Mouse (Mus musculus): ENCODE measurements at regions not wholly inside any gene's neighbourhood (a gene's known extent, or its start where the extent isn't known, plus 50 kb on each side); places are given as distances from the start of the nearest gene placed in this dataset.

DNA sequence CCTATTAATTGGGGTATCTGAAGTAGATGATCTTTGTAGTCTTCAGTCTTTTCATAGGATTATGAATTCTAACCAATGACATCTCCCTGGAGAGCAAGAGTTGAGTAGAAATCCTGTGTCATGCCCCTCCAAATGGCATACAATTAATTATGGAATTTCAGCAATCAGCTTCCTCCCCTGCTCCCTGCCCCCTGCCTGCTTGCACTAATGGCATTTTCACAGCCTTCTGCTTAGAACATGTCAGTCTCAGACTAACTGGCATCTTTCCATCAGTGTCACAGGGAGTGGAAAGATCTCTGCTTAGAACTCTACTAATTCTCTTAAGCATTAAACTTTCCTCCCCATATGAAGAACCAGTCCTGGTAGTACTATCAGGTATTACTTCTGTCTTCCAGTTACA lies 581.8 kb upstream of the Camk1g start:
- no peaks in the 10 kb centered on the region for H3K36me3 ChIP-seq (ENCODE audit: control insufficient read depth, insufficient read depth, low read length)
- no peak overlapping the region for H3K27ac ChIP-seq (replicated peaks; ENCODE audit: low read depth, low read length)
- DNase-seq (ENCODE audit: low spot score): no peak
- no peaks in the 10 kb centered on the region for H3K27me3 ChIP-seq (replicated peaks; ENCODE audit: control insufficient read depth, insufficient read depth, low read length)
- H3K4me1 ChIP-seq (ENCODE audit: control insufficient read depth, insufficient read depth, low read length): no peaks in the 10 kb centered on the region
- no peak for ATAC-seq (ENCODE audit: low read depth)
- H3K4me3 ChIP-seq (ENCODE audit: low read depth, low read length): no peak overlapping the region
- no peak overlapping the region for H3K9ac ChIP-seq (ENCODE audit: low read depth, low read length)
- no peak overlapping the region for H3K4me2 ChIP-seq (ENCODE audit: low read depth, low read length)
- no peaks in the 10 kb centered on the region for H3K9me3 ChIP-seq (ENCODE audit: control insufficient read depth, low read length)

DNA sequence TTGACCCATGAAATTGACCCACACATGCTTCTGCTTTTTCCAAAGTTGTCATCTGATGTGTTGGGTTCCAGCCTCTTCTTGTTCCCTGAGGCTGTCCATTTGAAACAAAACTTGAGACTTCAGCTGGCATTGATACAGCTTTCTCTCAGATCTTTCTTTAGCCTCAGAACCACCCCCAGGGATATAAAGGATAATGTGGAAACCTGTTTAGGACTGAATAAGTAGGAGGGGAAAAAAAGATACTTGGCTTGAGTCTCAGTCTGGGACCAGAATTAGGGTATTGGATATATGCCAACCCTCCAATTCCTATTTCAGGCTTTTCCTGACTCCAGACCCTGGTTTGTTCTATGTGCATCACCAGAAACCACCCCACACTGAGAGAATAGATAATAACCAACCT lies 579.7 kb upstream of the Camk1g start:
- H3K4me2 ChIP-seq (ENCODE audit: low read depth, low read length): no peak overlapping the region
- H3K9me3 ChIP-seq (ENCODE audit: control insufficient read depth, low read length): no peaks in the 10 kb centered on the region
- H3K27ac ChIP-seq (replicated peaks; ENCODE audit: low read depth, low read length): no peak overlapping the region
- no peaks in the 10 kb centered on the region for H3K4me1 ChIP-seq (ENCODE audit: control insufficient read depth, insufficient read depth, low read length)
- no peak overlapping the region for H3K4me3 ChIP-seq (ENCODE audit: low read depth, low read length)
- DNase-seq (ENCODE audit: low spot score): peak; percentile 54
- no peak overlapping the region for H3K9ac ChIP-seq (ENCODE audit: low read depth, low read length)
- H3K36me3 ChIP-seq (ENCODE audit: control insufficient read depth, insufficient read depth, low read length): no peaks in the 10 kb centered on the region
- ATAC-seq (ENCODE audit: low read depth): no peak
- no peaks in the 10 kb centered on the region for H3K27me3 ChIP-seq (replicated peaks; ENCODE audit: control insufficient read depth, insufficient read depth, low read length)

DNA sequence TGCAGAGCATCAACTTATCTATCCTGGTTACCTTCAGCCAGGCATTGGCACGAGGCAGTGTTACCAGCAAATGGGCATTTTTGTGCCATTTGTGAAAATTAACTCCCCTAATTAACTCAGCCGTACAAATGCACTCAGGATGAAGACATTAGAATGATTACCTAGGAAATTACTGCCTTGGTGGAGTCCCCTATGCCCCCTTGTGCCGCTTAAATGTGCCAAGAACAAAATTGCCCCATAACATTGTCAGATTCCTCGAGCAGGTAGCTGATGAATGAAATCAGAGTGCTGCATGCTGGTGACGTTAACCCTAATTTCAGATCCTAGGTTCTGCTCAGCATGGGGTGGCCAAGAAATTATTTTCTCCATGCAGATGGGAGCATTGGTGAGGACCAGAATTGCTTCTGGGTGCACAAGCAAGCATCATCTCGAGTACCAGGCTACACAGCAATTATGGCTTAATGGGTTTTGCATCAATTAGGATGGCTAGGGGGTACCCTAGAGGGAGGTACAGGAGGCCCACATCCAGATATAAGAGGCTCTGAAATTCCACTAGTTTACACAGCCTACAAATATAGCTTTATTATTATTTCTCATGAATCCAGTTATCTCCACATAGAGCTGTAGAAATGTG lies 577.0 kb upstream of the Camk1g start:
- H3K4me3 ChIP-seq (ENCODE audit: low read depth, low read length): no peak overlapping the region
- no peak for ATAC-seq (ENCODE audit: low read depth)
- DNase-seq (ENCODE audit: low spot score): no peak
- 68% methylated on average over 6 of the region's 6 CpGs for WGBS
- no peak overlapping the region for H3K9ac ChIP-seq (ENCODE audit: low read depth, low read length)
- H3K4me2 ChIP-seq (ENCODE audit: low read depth, low read length): no peak overlapping the region
- H3K9me3 ChIP-seq (ENCODE audit: control insufficient read depth, low read length): no peaks in the 10 kb centered on the region
- H3K27ac ChIP-seq (replicated peaks; ENCODE audit: low read depth, low read length): no peak overlapping the region
- H3K4me1 ChIP-seq (ENCODE audit: control insufficient read depth, insufficient read depth, low read length): no peaks in the 10 kb centered on the region
- no peaks in the 10 kb centered on the region for H3K27me3 ChIP-seq (replicated peaks; ENCODE audit: control insufficient read depth, insufficient read depth, low read length)
- no peaks in the 10 kb centered on the region for H3K36me3 ChIP-seq (ENCODE audit: control insufficient read depth, insufficient read depth, low read length)

DNA sequence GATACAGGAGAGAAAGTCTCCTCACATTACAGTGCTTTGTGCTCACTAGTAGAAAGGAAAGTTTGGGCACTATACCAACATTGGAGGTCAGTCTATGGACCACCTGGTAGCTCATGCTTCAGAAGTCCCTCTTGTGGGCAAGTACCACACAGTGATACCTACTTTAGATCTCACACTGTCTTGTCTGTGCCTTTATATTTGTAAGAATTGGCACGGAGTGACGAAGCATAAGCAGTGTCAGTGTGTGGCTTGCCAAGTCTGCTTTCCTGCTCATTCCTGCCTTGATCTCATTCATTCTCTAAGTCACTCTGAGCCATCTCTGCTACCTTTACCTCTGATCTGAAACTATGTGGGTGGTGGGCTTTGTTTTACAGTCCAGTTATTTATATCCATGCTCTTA lies 565.9 kb upstream of the Camk1g start:
- Histone ChIP-seq H3K4me2 (ENCODE audit: low read depth, low read length) (no peak overlapping the region), H3K36me3 (ENCODE audit: control insufficient read depth, insufficient read depth, low read length) (no peaks in the 10 kb centered on the region), H3K9me3 (ENCODE audit: control insufficient read depth, low read length) (no peaks in the 10 kb centered on the region), H3K27ac (replicated peaks; ENCODE audit: low read depth, low read length) (no peak overlapping the region), H3K27me3 (replicated peaks; ENCODE audit: control insufficient read depth, insufficient read depth, low read length) (no peaks in the 10 kb centered on the region), H3K9ac (ENCODE audit: low read depth, low read length) (no peak overlapping the region), H3K4me3 (ENCODE audit: low read depth, low read length) (no peak overlapping the region), H3K4me1 (ENCODE audit: control insufficient read depth, insufficient read depth, low read length) (no peaks in the 10 kb centered on the region)
- 81% methylated on average over 2 of the region's 2 CpGs for WGBS
- no peak for DNase-seq (ENCODE audit: low spot score)
- ATAC-seq (ENCODE audit: low read depth): no peak

DNA sequence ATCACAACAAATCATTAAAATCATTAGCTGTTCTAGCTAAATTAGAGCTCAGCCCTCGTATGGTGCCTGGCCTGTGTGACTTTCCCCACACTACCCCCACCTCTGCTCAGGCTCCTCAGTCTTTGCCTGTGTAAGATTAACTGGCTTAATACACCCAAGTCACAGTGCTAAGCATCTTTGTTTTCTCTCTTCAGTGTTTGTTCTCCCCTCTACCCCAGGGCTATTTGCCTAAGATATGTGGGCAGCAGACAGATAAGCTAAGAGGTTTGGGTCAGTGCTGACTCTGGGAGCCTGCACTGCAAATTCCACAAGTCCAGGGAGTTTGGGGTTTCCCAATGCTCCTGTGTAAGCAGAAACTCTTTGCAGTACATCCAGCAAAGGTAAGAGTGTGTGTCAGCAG lies 564.2 kb upstream of the Camk1g start:
- H3K4me2 ChIP-seq (ENCODE audit: low read depth, low read length): no peak overlapping the region
- H3K9me3 ChIP-seq (ENCODE audit: control insufficient read depth, low read length): no peaks in the 10 kb centered on the region
- no peak overlapping the region for H3K4me3 ChIP-seq (ENCODE audit: low read depth, low read length)
- no peak overlapping the region for H3K27ac ChIP-seq (replicated peaks; ENCODE audit: low read depth, low read length)
- no peaks in the 10 kb centered on the region for H3K27me3 ChIP-seq (replicated peaks; ENCODE audit: control insufficient read depth, insufficient read depth, low read length)
- WGBS: 41% methylated on average over 1 of the region's 1 CpGs
- no peaks in the 10 kb centered on the region for H3K4me1 ChIP-seq (ENCODE audit: control insufficient read depth, insufficient read depth, low read length)
- no peaks in the 10 kb centered on the region for H3K36me3 ChIP-seq (ENCODE audit: control insufficient read depth, insufficient read depth, low read length)
- no peak overlapping the region for H3K9ac ChIP-seq (ENCODE audit: low read depth, low read length)
- DNase-seq (ENCODE audit: low spot score) (no peak), ATAC-seq (ENCODE audit: low read depth) (no peak)

DNA sequence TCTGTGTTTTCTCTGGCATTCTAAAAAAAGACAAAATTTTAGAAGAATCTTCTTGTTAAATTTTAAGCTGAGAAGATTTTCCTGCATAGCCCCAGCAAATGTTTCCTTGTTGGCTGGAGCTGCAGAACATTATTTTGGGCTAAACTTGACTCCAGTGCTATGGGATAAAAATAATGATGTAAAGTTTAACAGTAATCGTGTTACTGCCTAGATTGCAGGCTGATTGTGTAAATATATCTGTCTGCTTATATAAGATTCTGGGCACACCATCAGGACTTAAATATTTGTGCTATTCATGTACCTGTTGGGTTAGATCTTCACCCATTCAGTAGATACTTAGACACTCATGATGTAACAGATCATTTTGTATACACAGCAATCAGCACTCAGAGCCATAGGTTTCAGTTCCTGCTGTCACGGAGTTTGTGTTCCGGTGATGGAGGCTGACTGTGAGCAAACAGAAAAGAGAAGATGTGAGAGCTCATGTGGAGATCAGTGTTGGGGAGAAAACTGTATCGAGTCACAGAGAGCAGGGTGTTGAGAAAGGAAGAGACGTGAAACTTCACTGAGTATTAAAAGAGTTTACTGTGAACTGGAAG lies 561.1 kb upstream of the Camk1g start:
- ATAC-seq (ENCODE audit: low read depth) (no peak), DNase-seq (ENCODE audit: low spot score) (no peak)
- Histone ChIP-seq H3K27me3 (replicated peaks; ENCODE audit: control insufficient read depth, insufficient read depth, low read length) (no peaks in the 10 kb centered on the region), H3K9ac (ENCODE audit: low read depth, low read length) (no peak overlapping the region), H3K4me1 (ENCODE audit: control insufficient read depth, insufficient read depth, low read length) (no peaks in the 10 kb centered on the region), H3K4me2 (ENCODE audit: low read depth, low read length) (no peak overlapping the region), H3K36me3 (ENCODE audit: control insufficient read depth, insufficient read depth, low read length) (no peaks in the 10 kb centered on the region), H3K27ac (replicated peaks; ENCODE audit: low read depth, low read length) (no peak overlapping the region), H3K9me3 (ENCODE audit: control insufficient read depth, low read length) (no peaks in the 10 kb centered on the region), H3K4me3 (ENCODE audit: low read depth, low read length) (no peak overlapping the region)
- WGBS: 73% methylated on average over 5 of the region's 5 CpGs

DNA sequence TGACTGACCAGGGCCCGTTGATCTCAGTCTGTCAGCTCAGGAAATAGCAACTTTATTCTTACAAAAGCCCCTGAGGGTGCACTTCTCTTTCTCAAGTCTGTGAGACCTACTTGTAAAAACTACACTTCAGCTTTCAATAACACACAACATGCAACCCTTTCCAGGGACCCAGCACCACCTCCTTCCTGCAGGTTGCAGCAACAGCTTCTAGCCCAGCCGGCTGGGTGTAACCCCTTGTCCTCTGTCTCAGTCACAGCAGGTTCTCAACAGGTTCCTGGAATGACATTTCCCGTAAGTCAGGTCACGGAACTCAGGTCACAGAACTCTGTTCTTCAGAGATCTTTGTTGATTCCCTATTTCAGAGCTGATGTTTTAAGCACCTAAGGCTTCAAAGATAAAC lies 558.5 kb upstream of the Camk1g start:
- Histone ChIP-seq H3K4me1 (ENCODE audit: control insufficient read depth, insufficient read depth, low read length) (no peaks in the 10 kb centered on the region), H3K4me3 (ENCODE audit: low read depth, low read length) (no peak overlapping the region), H3K27me3 (replicated peaks; ENCODE audit: control insufficient read depth, insufficient read depth, low read length) (no peaks in the 10 kb centered on the region), H3K9me3 (ENCODE audit: control insufficient read depth, low read length) (no peaks in the 10 kb centered on the region), H3K4me2 (ENCODE audit: low read depth, low read length) (no peak overlapping the region), H3K9ac (ENCODE audit: low read depth, low read length) (no peak overlapping the region), H3K27ac (replicated peaks; ENCODE audit: low read depth, low read length) (no peak overlapping the region), H3K36me3 (ENCODE audit: control insufficient read depth, insufficient read depth, low read length) (no peaks in the 10 kb centered on the region)
- DNase-seq (ENCODE audit: low spot score): no peak
- 57% methylated on average over 4 of the region's 4 CpGs for WGBS
- no peak for ATAC-seq (ENCODE audit: low read depth)

DNA sequence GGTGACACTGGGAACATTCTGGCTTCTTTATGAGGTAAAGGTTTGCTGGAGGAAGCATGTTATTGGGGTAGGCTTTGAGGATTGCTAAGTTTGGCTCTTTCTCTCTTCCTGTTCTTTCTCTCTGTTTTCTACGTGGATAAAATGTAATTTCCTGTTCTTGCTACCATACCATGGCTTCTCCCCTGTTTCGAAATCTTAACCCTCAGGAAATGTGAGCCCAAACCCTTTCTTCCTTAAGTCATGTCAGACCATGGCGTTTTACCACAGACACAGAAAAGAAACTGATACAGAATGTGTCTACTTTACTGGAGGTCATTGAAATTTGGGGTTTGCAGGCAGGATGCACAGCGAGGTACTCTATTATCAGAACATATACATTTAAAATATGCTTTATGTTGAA lies 552.7 kb upstream of the Camk1g start:
- no peak overlapping the region for H3K4me3 ChIP-seq (ENCODE audit: low read depth, low read length)
- no peak overlapping the region for H3K27ac ChIP-seq (replicated peaks; ENCODE audit: low read depth, low read length)
- no peaks in the 10 kb centered on the region for H3K4me1 ChIP-seq (ENCODE audit: control insufficient read depth, insufficient read depth, low read length)
- DNase-seq (ENCODE audit: low spot score) (no peak), ATAC-seq (ENCODE audit: low read depth) (no peak)
- H3K9ac ChIP-seq (ENCODE audit: low read depth, low read length): no peak overlapping the region
- H3K36me3 ChIP-seq (ENCODE audit: control insufficient read depth, insufficient read depth, low read length): no peaks in the 10 kb centered on the region
- 69% methylated on average over 4 of the region's 4 CpGs for WGBS
- no peak overlapping the region for H3K4me2 ChIP-seq (ENCODE audit: low read depth, low read length)
- H3K9me3 ChIP-seq (ENCODE audit: control insufficient read depth, low read length): no peaks in the 10 kb centered on the region
- H3K27me3 ChIP-seq (replicated peaks; ENCODE audit: control insufficient read depth, insufficient read depth, low read length): no peaks in the 10 kb centered on the region

DNA sequence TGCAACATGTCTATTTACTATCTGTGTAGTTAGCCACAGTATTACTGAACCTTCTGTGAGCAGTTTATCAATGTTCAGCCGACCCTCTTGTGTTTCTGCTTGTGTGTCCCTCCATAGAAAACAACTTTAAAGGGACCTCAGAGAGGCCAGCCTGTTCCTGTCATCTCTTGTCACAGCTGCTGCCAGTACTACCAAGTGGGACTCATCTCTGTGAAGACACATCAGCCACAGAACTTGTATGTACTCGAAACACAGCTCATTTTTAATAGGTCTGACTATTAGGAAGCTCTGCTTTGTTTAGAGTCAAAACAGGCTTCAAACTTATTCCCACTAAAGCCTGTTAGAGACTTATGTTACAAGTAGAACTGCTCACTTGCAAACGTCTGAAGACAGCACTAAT lies 549.1 kb upstream of the Camk1g start:
- ATAC-seq (ENCODE audit: low read depth) (no peak), DNase-seq (ENCODE audit: low spot score) (no peak)
- H3K9ac ChIP-seq (ENCODE audit: low read depth, low read length): no peak overlapping the region
- H3K27me3 ChIP-seq (replicated peaks; ENCODE audit: control insufficient read depth, insufficient read depth, low read length): no peaks in the 10 kb centered on the region
- H3K27ac ChIP-seq (replicated peaks; ENCODE audit: low read depth, low read length): no peak overlapping the region
- H3K4me3 ChIP-seq (ENCODE audit: low read depth, low read length): no peak overlapping the region
- no peak overlapping the region for H3K4me2 ChIP-seq (ENCODE audit: low read depth, low read length)
- H3K9me3 ChIP-seq (ENCODE audit: control insufficient read depth, low read length): no peaks in the 10 kb centered on the region
- H3K4me1 ChIP-seq (ENCODE audit: control insufficient read depth, insufficient read depth, low read length): no peaks in the 10 kb centered on the region
- 71% methylated on average over 3 of the region's 3 CpGs for whole genome bisulfite sequencing
- no peaks in the 10 kb centered on the region for H3K36me3 ChIP-seq (ENCODE audit: control insufficient read depth, insufficient read depth, low read length)
